Mouse (Mus musculus) hindlimb bud, embryonic 11.5 days (tissue): ENCODE results near the gene Mkrn1.
A peak's percentile ranks its signal among the peaks of the same experiment; 100 is the strongest.
"Not testable (repeated sequence)": the region's sequence is repeated elsewhere in the genome, so short reads cannot be mapped to it uniquely, and the experiment has no call there.

Source experiments
- DNase-seq: peaks from one replicate; pipeline ENCODE4 v3.0.0-alpha.2; 2012; ENCODE audit warnings: low read depth, low spot score; ENCODE audit errors: extremely low spot score

Mkrn1 gene

DNA sequence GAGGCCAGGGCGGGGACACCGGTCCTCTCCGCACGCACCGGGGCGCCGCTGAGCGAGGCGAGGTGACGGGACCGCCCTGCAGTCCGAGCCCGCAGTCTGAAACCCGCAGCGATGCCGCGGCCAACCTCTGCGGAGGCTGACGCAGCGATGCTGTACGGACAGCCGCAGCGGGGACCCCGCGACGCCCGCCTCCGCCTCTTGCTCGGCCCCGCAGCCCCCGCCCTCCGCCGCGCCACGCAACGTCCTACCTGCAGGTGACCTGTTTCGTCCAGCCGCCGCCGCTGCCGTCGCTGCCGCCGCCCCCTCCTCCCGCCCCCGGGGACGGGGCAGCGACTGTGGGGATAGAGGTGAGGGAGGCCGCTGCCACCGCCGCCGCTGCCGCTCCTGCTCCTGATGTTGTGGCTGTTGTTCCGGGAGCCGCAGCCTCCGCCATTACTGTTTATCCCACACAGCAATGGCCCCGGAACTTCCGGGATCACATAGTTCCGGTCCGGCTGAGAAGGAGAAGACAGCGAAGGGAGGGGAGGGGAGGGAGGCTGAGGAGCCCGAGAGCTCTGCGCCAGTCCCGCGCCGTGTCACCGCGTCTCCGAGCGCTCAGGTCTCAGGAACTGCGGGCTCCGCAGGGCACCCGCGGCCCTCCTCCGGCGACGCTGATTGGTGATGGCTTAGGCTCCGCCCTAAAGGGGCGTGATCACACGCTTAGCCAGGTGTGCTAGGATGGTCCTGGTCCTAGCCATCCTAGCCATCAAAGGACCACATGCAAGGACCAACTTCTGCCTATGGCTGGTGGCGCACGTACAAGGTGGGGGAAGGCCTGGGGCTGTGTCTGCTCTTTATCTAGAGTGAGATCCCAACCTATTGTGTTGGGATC is at the start of gene Mkrn1:
Gene Mkrn1 (minus strand): TSS at position 612 of the 871 bp plus-strand sequence.
- peak; percentile 49 for DNase-seq

- DNase-seq, result no peak
Measured at GRCm38 (mm10) chr6:39469427-39469826, 49.2 kb upstream of the Mkrn1 start.

DNA sequence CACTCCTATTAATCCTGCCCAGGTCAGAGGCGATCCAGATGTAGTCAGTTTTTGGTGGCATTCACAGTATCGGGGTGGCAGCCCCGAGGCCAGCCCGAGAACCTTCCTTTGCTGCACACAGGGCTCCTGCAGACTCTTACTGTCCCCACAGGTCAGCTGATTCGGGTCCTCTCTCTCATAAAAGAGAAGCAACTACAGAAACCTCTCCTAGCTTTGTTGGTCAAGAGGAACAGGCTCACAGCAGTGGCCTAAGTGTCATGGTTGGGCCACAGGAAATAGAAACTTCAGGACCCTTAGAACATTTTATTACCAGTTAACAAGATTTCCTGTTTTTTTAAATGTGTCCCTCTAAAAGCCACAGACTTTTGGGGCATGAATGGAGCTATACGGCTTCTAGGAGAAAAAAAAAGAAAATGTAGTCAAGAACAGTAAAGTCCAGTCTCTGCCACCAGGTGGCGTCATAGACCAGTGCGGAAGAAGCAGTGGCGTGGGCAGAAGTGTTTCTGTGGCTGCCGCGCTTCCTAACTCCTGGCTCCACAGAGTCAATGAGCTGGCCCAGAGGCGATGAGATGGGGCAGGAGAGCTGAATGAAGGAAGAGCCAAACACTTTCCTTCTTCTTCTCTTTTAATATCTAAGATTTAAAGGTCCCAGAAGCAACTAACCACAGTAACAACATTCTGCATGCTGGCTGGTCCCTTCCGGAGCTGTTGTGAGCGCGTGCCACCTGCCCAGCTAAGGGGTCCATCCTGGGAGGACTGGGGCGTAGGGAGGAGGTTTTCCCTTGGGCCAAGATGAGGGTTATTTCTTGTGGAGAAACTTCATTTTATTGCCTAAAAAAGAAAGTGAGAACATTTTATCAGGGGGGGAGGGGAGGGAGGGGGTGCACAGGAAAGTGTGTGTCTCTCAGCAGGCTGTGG is 42.6 kb upstream of the Mkrn1 start:
- peak; percentile 53 for DNase-seq

DNA sequence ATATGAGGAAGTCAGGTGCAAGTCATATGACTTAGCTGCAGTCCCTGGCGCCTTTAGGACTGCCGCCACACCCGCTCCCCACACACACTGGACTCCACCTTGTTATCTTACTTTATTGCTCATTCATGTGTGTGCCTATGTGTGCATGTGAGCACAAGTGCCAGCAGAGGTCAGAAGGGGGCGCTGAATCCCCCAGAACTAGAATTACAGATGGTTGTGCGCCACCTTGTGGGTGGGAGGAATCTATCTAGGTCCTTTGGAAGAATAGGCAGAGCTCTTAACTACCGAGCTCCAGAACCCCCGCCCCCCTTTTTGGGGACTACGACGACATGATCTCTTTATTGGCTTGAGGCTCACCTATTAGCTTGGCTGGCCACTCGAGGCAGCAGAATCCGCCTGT is 39.8 kb upstream of the Mkrn1 start:
- DNase-seq, result no peak

- no peak for DNase-seq
Measured at GRCm38 (mm10) chr6:39455339-39456160, 35.3 kb upstream of the Mkrn1 start.

GRCm38 (mm10) chr6:39454616-39455015 is 34.4 kb upstream of the Mkrn1 start:
- DNase-seq, result no peak

DNA sequence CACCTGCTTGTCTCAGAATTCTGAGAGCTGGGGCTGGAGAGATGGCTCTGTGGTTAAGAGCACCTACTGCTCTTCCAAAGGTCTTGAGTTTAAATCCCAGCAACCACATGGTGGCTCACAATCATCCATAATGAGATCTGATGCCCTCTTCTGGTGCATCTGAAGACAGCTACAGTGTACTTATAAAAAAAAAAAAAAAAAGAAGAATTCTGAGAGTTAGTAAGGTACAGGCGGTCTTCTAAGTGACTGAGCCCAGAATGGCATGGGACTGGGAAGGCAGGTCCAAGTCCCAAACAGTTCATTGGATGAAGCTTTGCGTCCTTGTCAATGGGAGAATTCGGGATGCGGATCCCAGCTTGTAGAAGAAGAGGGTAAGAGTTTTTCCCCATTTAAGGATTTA is 33.3 kb upstream of the Mkrn1 start:
- no peak for DNase-seq

DNA sequence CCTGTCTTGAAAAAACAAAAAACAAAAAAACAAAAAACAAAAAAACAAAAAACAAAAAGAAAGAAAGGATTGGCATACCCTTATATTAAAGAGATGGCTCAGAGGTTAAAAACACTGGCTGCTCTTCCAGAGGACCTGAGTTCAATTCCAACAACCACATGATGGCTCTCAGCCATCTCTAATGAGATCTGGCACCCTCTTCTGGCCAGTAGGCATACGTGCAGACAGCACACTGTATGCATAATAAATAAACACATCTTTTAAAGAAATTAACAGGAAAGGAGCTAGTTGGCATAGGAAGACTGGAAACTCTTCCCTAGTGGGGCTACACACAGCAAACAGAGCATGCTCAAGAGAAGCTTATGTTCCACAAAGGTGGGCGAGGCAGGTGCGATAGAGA is 30.8 kb upstream of the Mkrn1 start:
- DNase-seq, result no peak

GRCm38 (mm10) chr6:39450580-39450979 is 30.3 kb upstream of the Mkrn1 start:
- DNase-seq, result no peak

DNA sequence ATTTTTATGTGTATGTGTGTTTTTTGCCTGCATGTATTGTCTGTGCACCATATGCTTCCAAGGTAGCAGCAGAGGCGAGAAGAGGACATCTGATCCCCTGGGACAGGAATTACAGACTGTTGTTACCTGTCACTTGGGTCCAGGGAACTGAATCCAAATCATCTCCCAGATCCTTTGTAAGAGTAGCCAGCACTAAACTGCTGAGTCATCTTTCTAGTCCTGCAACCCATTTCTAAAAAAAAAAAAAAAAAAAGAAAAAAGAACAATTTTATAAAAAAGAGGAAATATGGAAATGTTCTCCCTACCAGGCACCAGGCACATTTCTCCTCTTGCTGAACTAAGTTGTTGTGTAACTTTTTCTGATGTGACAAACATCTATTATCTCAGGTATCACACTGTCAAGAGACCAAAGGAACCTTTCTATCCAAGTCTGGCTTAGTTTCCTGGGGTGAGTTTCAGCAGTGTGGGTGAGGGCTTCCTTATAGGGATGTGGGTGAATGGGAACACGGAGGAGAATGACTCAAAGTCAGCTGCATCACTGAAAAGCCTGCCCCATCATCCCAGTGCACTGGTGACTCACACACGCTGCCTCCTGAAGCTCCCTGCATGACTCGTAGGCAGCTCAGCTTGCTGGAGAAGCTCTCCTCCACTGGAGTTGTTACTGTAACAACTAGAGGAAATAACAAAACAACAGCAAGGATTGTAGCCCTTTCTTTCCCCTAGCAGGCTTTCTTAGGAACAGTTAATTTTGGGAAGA is 27.3 kb upstream of the Mkrn1 start:
- DNase-seq, result no peak

DNA sequence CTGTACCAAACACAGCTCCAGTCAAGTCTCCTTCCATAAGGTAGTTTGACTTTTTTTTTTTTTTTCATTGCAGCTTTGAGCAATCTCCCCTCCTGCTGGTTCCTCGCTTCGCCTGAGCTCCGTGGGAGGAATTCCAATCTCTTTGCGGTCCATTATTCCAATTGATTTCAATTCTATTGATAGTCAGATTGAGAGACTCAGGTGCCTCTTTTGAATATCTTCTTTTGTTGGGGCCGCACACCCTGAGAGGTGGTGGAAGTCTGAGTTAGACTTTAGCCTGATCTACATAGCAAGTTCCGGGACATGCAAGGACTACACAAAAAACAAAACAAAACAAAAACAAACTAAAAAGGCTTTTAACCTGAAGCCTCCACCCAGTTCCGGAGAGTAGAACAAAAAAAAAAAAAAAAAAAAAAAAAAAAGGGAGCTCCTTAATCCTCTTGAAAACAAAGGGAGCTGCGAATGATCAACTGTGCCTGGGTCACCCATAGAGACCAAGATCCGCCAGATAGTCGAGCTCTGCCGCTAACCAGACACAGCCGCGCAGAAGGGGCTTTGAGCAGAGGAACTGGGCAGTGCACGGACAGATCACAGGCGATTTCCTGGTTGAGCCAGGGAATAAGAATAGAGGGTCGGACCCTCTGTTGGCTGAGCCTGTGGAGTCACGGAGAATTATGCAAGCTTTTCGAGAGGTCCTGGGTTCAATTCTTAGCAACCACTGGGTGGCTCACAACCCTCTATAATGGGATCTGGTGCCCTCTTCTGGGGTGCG is 25.7 kb upstream of the Mkrn1 start:
- no peak for DNase-seq

DNA sequence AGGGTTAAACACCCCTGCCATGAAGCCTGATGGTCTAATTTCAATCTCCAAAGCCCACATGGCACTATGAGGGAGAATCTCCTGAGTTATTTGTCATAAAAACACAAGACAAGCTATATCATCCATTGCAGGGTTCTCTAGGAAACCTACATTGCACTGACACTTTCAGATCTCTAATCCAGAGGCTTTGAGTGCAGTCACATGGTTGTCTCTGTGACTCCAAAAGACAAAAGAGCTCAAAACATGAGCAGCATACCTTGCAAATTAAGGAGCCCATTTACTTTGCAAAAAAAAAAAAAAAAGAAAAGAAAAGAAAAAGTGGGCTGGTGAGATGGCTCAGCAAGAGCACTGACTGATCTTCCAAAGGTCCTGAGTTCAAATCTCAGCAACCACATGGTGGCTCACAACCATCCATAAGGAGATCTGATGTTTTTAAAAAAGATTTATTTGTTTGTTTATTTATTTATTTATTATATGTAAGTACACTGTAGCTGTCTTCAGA is 22.6 kb upstream of the Mkrn1 start:
- no peak for DNase-seq

DNA sequence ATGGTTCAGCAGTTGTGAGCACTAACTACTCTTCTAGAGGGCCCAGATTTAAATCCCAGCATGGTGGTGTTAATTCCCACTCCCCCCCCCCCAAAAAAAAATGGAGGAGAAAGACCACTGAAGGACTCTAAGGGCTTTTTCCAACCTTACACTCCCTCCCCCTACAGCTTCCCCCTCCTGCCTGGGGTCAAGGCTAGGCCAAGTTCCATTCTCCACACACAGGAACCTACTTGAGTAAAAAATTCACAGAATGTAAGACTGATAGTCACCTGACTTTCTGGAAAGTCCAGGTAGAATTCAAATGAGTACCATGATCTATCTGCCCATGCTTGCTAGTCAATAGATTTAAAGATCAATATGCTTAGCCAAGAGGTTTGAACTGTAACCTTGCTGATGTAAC is 19.9 kb upstream of the Mkrn1 start:
- no peak for DNase-seq

DNA sequence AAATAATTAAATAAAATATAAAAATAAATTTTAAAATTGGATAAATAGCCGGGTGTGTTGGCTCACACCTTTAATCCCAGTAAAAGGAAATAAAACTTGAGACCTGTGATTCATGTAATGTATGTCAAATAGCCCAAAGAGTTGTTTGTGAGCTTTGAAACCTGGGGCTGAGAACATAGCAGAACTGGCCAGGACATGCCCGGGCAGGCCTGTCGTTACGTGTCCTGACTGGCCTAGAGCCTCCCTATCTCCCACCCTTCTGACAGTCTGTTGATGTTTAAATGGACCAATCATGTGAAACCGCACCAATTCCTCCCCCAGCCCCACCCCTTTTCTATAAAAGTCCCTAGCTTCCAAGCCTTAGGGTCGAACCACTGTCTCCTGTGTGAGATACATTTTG is 17.3 kb upstream of the Mkrn1 start:
- DNase-seq, result not testable (repeated sequence)

- no peak for DNase-seq
Measured at GRCm38 (mm10) chr6:39435875-39436274, 15.6 kb upstream of the Mkrn1 start.

DNA sequence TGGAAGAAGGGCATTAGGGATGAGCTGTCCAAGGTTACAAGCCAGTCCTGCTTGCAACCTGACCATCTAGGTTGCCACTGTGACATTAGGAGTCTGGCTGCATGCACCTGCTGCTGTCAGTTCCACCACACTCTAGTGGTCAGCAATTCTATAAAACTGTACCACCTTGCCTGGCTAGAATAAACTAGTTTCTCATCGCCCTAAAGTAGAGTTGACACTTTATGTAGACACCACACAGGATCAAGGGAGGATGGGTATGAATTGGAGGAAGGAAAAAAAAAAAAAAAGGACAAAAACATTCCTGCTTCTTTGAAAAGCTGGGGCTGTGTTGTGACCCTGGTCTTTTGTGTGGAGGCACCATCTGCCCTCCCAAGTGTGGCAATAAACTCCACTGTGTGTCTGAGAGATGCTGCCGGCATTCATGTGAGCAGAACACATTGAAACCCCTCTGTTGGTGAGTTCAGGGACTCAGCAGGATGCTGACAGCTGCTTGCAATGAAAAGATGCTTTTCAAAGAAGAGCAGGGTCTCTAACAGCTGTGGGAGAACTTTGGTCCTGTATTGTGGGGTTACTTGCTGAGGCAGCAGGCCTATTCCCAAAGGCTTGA is 14.7 kb upstream of the Mkrn1 start:
- DNase-seq, result no peak

DNA sequence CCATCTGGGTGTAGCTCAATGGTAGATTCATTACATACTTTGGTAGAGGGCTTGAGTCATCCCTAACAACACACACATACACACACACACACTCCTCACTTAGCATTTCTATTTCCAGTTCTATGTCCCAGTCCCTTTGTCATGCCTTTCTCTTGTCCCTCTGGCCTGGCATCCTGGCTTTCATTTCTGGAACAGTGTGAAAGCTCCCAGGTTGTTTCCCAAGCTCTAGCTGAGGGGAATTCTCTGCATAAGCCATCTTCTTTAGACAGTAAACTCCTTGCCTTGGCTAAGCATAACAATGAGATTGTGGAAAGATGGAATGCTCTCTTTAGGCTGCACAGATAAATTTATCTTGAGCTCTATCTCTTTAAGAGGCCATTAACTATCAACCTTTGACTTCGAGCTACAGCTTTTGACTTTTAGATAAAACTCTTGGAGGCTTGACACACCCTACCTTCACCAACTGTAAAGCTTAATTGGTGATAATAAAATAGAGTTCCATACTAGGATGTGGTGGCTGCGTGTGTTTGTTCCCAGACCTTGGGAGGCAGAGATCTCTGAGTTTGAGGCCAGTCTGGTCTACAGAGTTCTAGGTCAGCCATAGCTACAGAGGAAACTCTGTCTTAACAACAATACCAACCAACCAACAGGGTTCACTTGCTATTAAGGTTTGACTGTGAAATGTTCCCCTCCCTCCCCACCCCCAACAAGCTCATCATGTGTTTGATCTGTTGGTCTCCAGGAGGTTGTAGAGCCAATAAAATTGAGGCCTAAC is 14.0 kb upstream of the Mkrn1 start:
- no peak for DNase-seq

DNA sequence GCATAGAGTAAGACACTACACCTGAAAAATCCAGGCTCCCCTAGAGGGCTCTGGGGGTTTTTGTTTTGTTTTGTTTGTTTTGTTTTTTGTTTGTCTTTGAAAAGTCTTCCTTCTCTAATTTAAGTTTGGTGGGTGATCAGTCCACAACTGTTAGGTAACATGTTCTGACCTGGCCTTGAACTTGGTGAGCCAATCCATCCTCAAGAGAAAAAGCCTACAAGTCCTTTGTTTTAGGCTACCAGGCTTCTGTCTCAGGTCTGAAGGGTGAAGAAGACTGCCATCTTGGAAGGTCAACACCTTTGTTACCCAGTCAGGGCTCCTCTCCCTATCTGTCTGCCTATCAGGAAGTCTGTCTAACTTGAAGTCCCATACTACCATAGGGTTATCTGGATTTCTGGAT is 13.4 kb upstream of the Mkrn1 start:
- no peak for DNase-seq
